In genomic region chr11:69918118-69918517, GRCm38 (mm10) we compare ENCODE assay signal across 2 mouse cellular contexts.
TF ChIP-seq lines count a peak whose summit lies in the region.

No protein-coding gene starts in this region.

TF ChIP-seq in CH12.LX, 34 proteins besides CTCF, POLR2A, EP300 and RAD21:
- TF ChIP-seq POLR2AphosphoS2 (IDR thresholded peaks at IDR 0.05; ENCODE audit: low read depth, low read length) (0 out of 2 replicates have a peak, but pooled peaks have one; percentile 27), TCF12 (IDR thresholded peaks at IDR 0.05; ENCODE audit: low read depth, low read length) (no peak), ZMIZ1 (IDR thresholded peaks at IDR 0.05; ENCODE audit: low read depth, low read length) (0 out of 2 replicates have a peak, but pooled peaks have one; percentile 49)

TF ChIP-seq in MEL, 35 proteins besides CTCF, POLR2A, EP300 and RAD21:
- TF ChIP-seq USF1 (IDR thresholded peaks at IDR 0.05; ENCODE audit: low read depth, low read length): no peak
- TF ChIP-seq CHD1 (IDR thresholded peaks at IDR 0.05; ENCODE audit: low read depth, low read length): 0 out of 2 replicates have a peak, but pooled peaks have one; percentile 84
- TF ChIP-seq ZMIZ1 (IDR thresholded peaks at IDR 0.05; ENCODE audit: low read depth, low read length): no peak
- no peak for TF ChIP-seq RCOR1 (IDR thresholded peaks at IDR 0.05; ENCODE audit: low read depth, low read length)
- TF ChIP-seq POLR2AphosphoS5 (IDR thresholded peaks at IDR 0.05; ENCODE audit: borderline replicate concordance, low read depth, low read length): no peak
- no peak for TF ChIP-seq ZKSCAN1 (IDR thresholded peaks at IDR 0.05; ENCODE audit: low read depth, low read length)
- TF ChIP-seq GABPA (IDR thresholded peaks at IDR 0.05; ENCODE audit: low read depth, low read length): no peak
- TF ChIP-seq SMC3 (IDR thresholded peaks at IDR 0.05; ENCODE audit: low read depth, low read length): no peak
- peak; percentile 40; the same call in 1 of the 2 replicates for TF ChIP-seq POLR2AphosphoS2 (IDR thresholded peaks at IDR 0.05; ENCODE audit: low read length)
- no peak for TF ChIP-seq KAT2A (conservative IDR thresholded peaks at IDR 0.05; ENCODE audit: low read depth, low read length)
- TF ChIP-seq JUND (IDR thresholded peaks at IDR 0.05; ENCODE audit: low read depth, low read length): no peak
- TF ChIP-seq TBP (IDR thresholded peaks at IDR 0.05; ENCODE audit: low read depth, low read length): no peak
- TF ChIP-seq MYB (IDR thresholded peaks at IDR 0.05; ENCODE audit: low read depth, low read length): no peak
- TF ChIP-seq MAFK (IDR thresholded peaks at IDR 0.05; ENCODE audit: borderline replicate concordance, low read depth, low read length): no peak
- TF ChIP-seq SIN3A (IDR thresholded peaks at IDR 0.05; ENCODE audit: low read length): peak; percentile 46; the same call in 1 of the 2 replicates
- TF ChIP-seq UBTF (IDR thresholded peaks at IDR 0.05; ENCODE audit: borderline replicate concordance, insufficient read depth, low read depth, low read length): no peak
- no peak for TF ChIP-seq MAX (IDR thresholded peaks at IDR 0.05; ENCODE audit: low read length)
- no peak for TF ChIP-seq MXI1 (IDR thresholded peaks at IDR 0.05; ENCODE audit: low read depth, low read length)
